Mouse (Mus musculus) spleen, adult 2 months (tissue): ENCODE results near the gene Magt1. TPM values are rescaled to one million over a fixed set of nuclear protein-coding genes. Genes with fewer than 3 reads are reported as not detected.

Experiments used
- DNase-seq, 2 experiments: peaks; one replicate each; pipeline versions ENCODE4 v3.0.0 to v3.0.0-alpha.2; 2012 to 2021; ENCODE audit warnings: low spot score in 2 of 2, low read depth in 1 of 2
- H3K27ac ChIP-seq: fragments of 200-500 bp; 2 replicates; pipeline ENCODE4 v1.5.1; 2012; ENCODE audit warnings: low read length, inconsistent platforms; ENCODE audit not compliant: insufficient read depth
- H3K27me3 ChIP-seq: fragments of 200-500 bp; 2 replicates; pipeline ENCODE4 v1.6.1; 2012; ENCODE audit warnings: mild to moderate bottlenecking, moderate library complexity, low read length, inconsistent platforms; ENCODE audit not compliant: control insufficient read depth, insufficient read depth
- H3K36me3 ChIP-seq: fragments of 200-500 bp; 2 replicates; pipeline ENCODE4 v1.6.1; 2012; ENCODE audit warnings: mild to moderate bottlenecking, low read length, inconsistent platforms; ENCODE audit not compliant: control insufficient read depth, insufficient read depth
- H3K4me1 ChIP-seq: fragments of 200-500 bp; 2 replicates; pipeline ENCODE4 v1.6.1; 2011; ENCODE audit warnings: inconsistent platforms; ENCODE audit not compliant: control insufficient read depth, insufficient read depth, insufficient read length
- H3K4me3 ChIP-seq: fragments of 200-500 bp; 2 replicates; pipeline ENCODE4 v1.5.1; 2011; ENCODE audit warnings: mild to moderate bottlenecking, inconsistent platforms; ENCODE audit not compliant: insufficient read depth, insufficient read length; ENCODE audit errors: extremely low read depth
- CTCF ChIP-seq: fragments of 200-500 bp; IDR thresholded peaks from 2 replicates; pipeline ENCODE4 v1.5.1; 2011; ENCODE audit warnings: mild to moderate bottlenecking, inconsistent platforms; ENCODE audit not compliant: insufficient read depth, insufficient read length, insufficient replicate concordance; ENCODE audit errors: extremely low read depth
- POLR2A ChIP-seq: fragments of 200-500 bp; IDR thresholded peaks from 2 replicates; pipeline ENCODE4 v1.6.1; 2011; ENCODE audit warnings: low read depth, low read length, inconsistent platforms
- WGBS: fragments of 180-500 bp; shearing (Covaris S2); methylation state at CpG from one replicate; pipeline ENCODE4 v1.1.7; 2018; 5-methylcytosine and 5-hydroxymethylcytosine counted together
- polyA plus RNA-seq: library from polyadenylated mRNA; depleted of rRNA; stranded (reverse); fragments of >200 nt; gene quantifications from 2 replicates; pipeline ENCODE4 v1.2.3, GENCODE M21; 2012; rRNA removed

Gene Magt1
- 2.9 and 3.1 TPM in 2 replicates for polyA plus RNA-seq

- WGBS = 27% methylated on average over 45 of the region's 45 CpGs
- no peaks in the 10 kb centered on the region for H3K27me3 ChIP-seq
- peak within 1 kb of the TSS; percentile 72 for H3K4me3 ChIP-seq
- TF ChIP-seq POLR2A (peak; percentile 54), CTCF (no peak)
- DNase-seq = peak; percentile 84 to 86
- no peaks in the 10 kb centered on the region for H3K36me3 ChIP-seq
- no peaks in the 10 kb centered on the region for H3K4me1 ChIP-seq
- peak within 1 kb of the TSS; percentile 88 for H3K27ac ChIP-seq
These were observed at the start of gene Magt1 for GRCm38 (mm10) chrX:106011465-106012159. TSS of gene Magt1 (minus strand) at chrX:106011906.

GRCm38 (mm10) chrX:106048191-106048590, 36.5 kb upstream of the Magt1 start:
- no peaks in the 10 kb centered on the region for H3K36me3 ChIP-seq
- 84% methylated on average over 1 of the region's 1 CpGs for WGBS
- H3K4me1 ChIP-seq = no peaks in the 10 kb centered on the region
- H3K27ac ChIP-seq = no peak overlapping the region
- no peak for TF ChIP-seq POLR2A
- TF ChIP-seq CTCF = no peak
- DNase-seq = no peak
- H3K4me3 ChIP-seq = no peak overlapping the region
- no peaks in the 10 kb centered on the region for H3K27me3 ChIP-seq

- no peak overlapping the region for H3K27ac ChIP-seq
These were observed 34.2 kb upstream of the Magt1 start for GRCm38 (mm10) chrX:106045928-106046327.

GRCm38 (mm10) chrX:106045455-106045854, 33.7 kb upstream of the Magt1 start:
- no peaks in the 10 kb centered on the region for H3K36me3 ChIP-seq
- no peak overlapping the region for H3K4me3 ChIP-seq
- H3K27me3 ChIP-seq = no peaks in the 10 kb centered on the region
- no peak for DNase-seq
- 72% methylated on average over 2 of the region's 2 CpGs for WGBS
- TF ChIP-seq CTCF (no peak), POLR2A (no peak)
- H3K4me1 ChIP-seq = no peaks in the 10 kb centered on the region
- H3K27ac ChIP-seq = no peak overlapping the region

More at GRCm38 (mm10) chrX:106045928-106046327, 34.2 kb upstream of the Magt1 start:
- 65% methylated on average over 9 of the region's 9 CpGs for WGBS
- H3K27me3 ChIP-seq = no peaks in the 10 kb centered on the region
- TF ChIP-seq CTCF (no peak), POLR2A (no peak)
- H3K4me3 ChIP-seq = no peak overlapping the region
- H3K4me1 ChIP-seq = no peaks in the 10 kb centered on the region
- H3K36me3 ChIP-seq = no peaks in the 10 kb centered on the region
- DNase-seq = no peak

GRCm38 (mm10) chrX:106043863-106044617, 32.3 kb upstream of the Magt1 start:
- Histone ChIP-seq H3K27ac (no peak overlapping the region), H3K4me1 (no peaks in the 10 kb centered on the region)
- no peak for DNase-seq

GRCm38 (mm10) chrX:106037185-106037752, 25.6 kb upstream of the Magt1 start:
- no peaks in the 10 kb centered on the region for H3K36me3 ChIP-seq
- H3K27me3 ChIP-seq = no peaks in the 10 kb centered on the region
- no peak for DNase-seq
- WGBS = 87% methylated on average over 3 of the region's 3 CpGs
- no peak overlapping the region for H3K4me3 ChIP-seq
- no peaks in the 10 kb centered on the region; the same call in 1 of the 2 replicates for H3K4me1 ChIP-seq
- H3K27ac ChIP-seq = no peak overlapping the region
- TF ChIP-seq POLR2A = no peak
- no peak for TF ChIP-seq CTCF

More at GRCm38 (mm10) chrX:106043863-106044617, 32.3 kb upstream of the Magt1 start:
- H3K4me3 ChIP-seq = no peak overlapping the region
- 36% methylated on average over 8 of the region's 8 CpGs for WGBS
- H3K36me3 ChIP-seq = no peaks in the 10 kb centered on the region
- TF ChIP-seq POLR2A (no peak), CTCF (no peak)
- no peaks in the 10 kb centered on the region for H3K27me3 ChIP-seq
